Mouse (Mus musculus) thymus, adult 2 months (tissue): ENCODE results near the gene March4. TPM values are rescaled to one million over a fixed set of nuclear protein-coding genes. Genes with fewer than 3 reads are reported as not detected.

Experiments used
- DNase-seq: peaks from one replicate; pipeline ENCODE4 v3.0.0; 2021
- H3K27ac ChIP-seq: fragments of 200-500 bp; 2 replicates; pipeline ENCODE4 v1.5.1; 2012; ENCODE audit warnings: low read length, control low read depth; ENCODE audit not compliant: control insufficient read depth, insufficient read depth
- H3K27me3 ChIP-seq: fragments of 200-500 bp; 2 replicates; pipeline ENCODE4 v1.6.1; 2012; ENCODE audit warnings: mild to moderate bottlenecking, low read length, moderate library complexity, mixed read lengths; ENCODE audit not compliant: control insufficient read depth, insufficient read depth
- H3K36me3 ChIP-seq: fragments of 200-500 bp; 2 replicates; pipeline ENCODE4 v1.6.1; 2012; ENCODE audit warnings: mild to moderate bottlenecking, low read length, moderate library complexity; ENCODE audit not compliant: control insufficient read depth, insufficient read depth
- H3K4me1 ChIP-seq: fragments of 200-500 bp; replicated peaks from 2 replicates; pipeline ENCODE4 v1.6.1; 2012; ENCODE audit warnings: low read length; ENCODE audit not compliant: control insufficient read depth, insufficient read depth
- H3K4me3 ChIP-seq: fragments of 200-500 bp; 2 replicates; pipeline ENCODE4 v1.5.1; 2012; ENCODE audit warnings: mild to moderate bottlenecking, low read length, control low read depth, moderate library complexity; ENCODE audit not compliant: control insufficient read depth, insufficient read depth
- CTCF ChIP-seq: fragments of 200-500 bp; IDR thresholded peaks from 2 replicates; pipeline ENCODE4 v1.5.1; 2012; ENCODE audit warnings: mild to moderate bottlenecking, control low read depth, low read length, moderate library complexity, borderline replicate concordance; ENCODE audit not compliant: control insufficient read depth, poor library complexity, insufficient read depth; ENCODE audit errors: extremely low read depth
- POLR2A ChIP-seq: fragments of 200-500 bp; IDR thresholded peaks from 2 replicates; pipeline ENCODE4 v1.6.1; 2012; ENCODE audit warnings: mild to moderate bottlenecking, low read length, control low read depth, moderate library complexity; ENCODE audit not compliant: control insufficient read depth, poor library complexity, insufficient read depth; ENCODE audit errors: extremely low read depth
- whole genome bisulfite sequencing: fragments of 180-500 bp; shearing (Covaris S2); methylation state at CpG from one replicate; pipeline ENCODE4 v1.1.7; 2018; 5-methylcytosine and 5-hydroxymethylcytosine counted together
- polyA plus RNA-seq: library from polyadenylated mRNA; depleted of rRNA; stranded (reverse); fragments of >200 nt; gene quantifications from 2 replicates; pipeline ENCODE4 v1.2.3, GENCODE M21; 2012; rRNA removed

The March4 gene
- polyA plus RNA-seq, 1 experiment = not detected

GRCm38 (mm10) chr1:72380544-72380943 is 156.2 kb downstream of the March4 start:
- WGBS = 96% methylated on average over 3 of the region's 3 CpGs
- no peak for TF ChIP-seq POLR2A
- no peak for TF ChIP-seq CTCF
- Histone ChIP-seq H3K4me1 (no peaks in the 10 kb centered on the region), H3K27ac (no peak overlapping the region), H3K36me3 (no peaks in the 10 kb centered on the region), H3K27me3 (no peaks in the 10 kb centered on the region), H3K4me3 (no peak overlapping the region)
- DNase-seq = no peak

- WGBS = 97% methylated on average over 11 of the region's 11 CpGs
- Histone ChIP-seq H3K27me3 (no peaks in the 10 kb centered on the region), H3K36me3 (no peaks in the 10 kb centered on the region), H3K4me1 (no peaks in the 10 kb centered on the region), H3K27ac (no peak overlapping the region), H3K4me3 (no peak overlapping the region)
- DNase-seq = no peak
- TF ChIP-seq POLR2A (no peak), CTCF (no peak)
Measured at GRCm38 (mm10) chr1:72379752-72380353, 156.9 kb downstream of the March4 start.

- WGBS = 99% methylated on average over 4 of the region's 4 CpGs
Measured at GRCm38 (mm10) chr1:72378151-72378550, 158.6 kb downstream of the March4 start.

More at GRCm38 (mm10) chr1:72378151-72378550, 158.6 kb downstream of the March4 start:
- no peaks in the 10 kb centered on the region for H3K27me3 ChIP-seq
- no peaks in the 10 kb centered on the region for H3K36me3 ChIP-seq
- H3K4me1 ChIP-seq = no peaks in the 10 kb centered on the region
- H3K4me3 ChIP-seq = no peak overlapping the region
- no peak for DNase-seq
- H3K27ac ChIP-seq = no peak overlapping the region
- no peak for TF ChIP-seq POLR2A
- no peak for TF ChIP-seq CTCF

Other genes starting within 250 kb of the March4 start
- gene Xrcc5, start 229.5 kb downstream of the March4 start, polyA plus RNA-seq = 4.0 and 4.7 TPM in 2 replicates
- 43.8 and 49.5 TPM in 2 replicates for gene Smarcal1, start 46.3 kb upstream of the March4 start, polyA plus RNA-seq
- not detected in 2 replicates for gene Ankar, start 163.6 kb upstream of the March4 start, polyA plus RNA-seq
- 697 and 870 TPM in 2 replicates for gene Rpl37a, start 174.4 kb upstream of the March4 start, polyA plus RNA-seq